Mouse (Mus musculus) midbrain, embryonic 15.5 days (tissue): ENCODE data around the gene Crabp2. TPM values are rescaled to one million over a fixed set of nuclear protein-coding genes. Genes with fewer than 3 reads are reported as not detected.

Experiments used
- ATAC-seq: fragments of 200-750 bp; cut with Nextera tagmentation; replicated peaks from 2 replicates; pipeline ENCODE4 v1.8.0; 2017; ENCODE audit warnings: moderate TSS enrichment
- H3K27ac ChIP-seq: fragments of 300-500 bp; sonication (generic); 2 replicates; pipeline ENCODE4 v1.5.1; 2015; ENCODE audit warnings: mild to moderate bottlenecking, inconsistent platforms
- H3K27me3 ChIP-seq: fragments of 300-500 bp; sonication (generic); replicated peaks from 2 replicates; pipeline ENCODE4 v1.6.1; 2015; ENCODE audit warnings: inconsistent platforms
- H3K36me3 ChIP-seq: fragments of 300-500 bp; sonication (generic); replicated peaks from 2 replicates; pipeline ENCODE4 v1.6.1; 2015; ENCODE audit warnings: inconsistent platforms
- H3K4me1 ChIP-seq: fragments of 300-500 bp; sonication (generic); 2 replicates; pipeline ENCODE4 v1.6.1; 2015; ENCODE audit warnings: inconsistent platforms
- H3K4me2 ChIP-seq: fragments of 300-500 bp; sonication (generic); 2 replicates; pipeline ENCODE4 v1.6.1; 2015; ENCODE audit warnings: inconsistent platforms, mild to moderate bottlenecking, moderate library complexity
- H3K4me3 ChIP-seq: fragments of 300-500 bp; sonication (generic); 2 replicates; pipeline ENCODE4 v1.5.1; 2015; ENCODE audit warnings: mild to moderate bottlenecking, inconsistent platforms
- H3K9ac ChIP-seq: fragments of 300-500 bp; sonication (generic); 2 replicates; pipeline ENCODE4 v1.6.1; 2015; ENCODE audit warnings: mild to moderate bottlenecking, inconsistent platforms
- H3K9me3 ChIP-seq: fragments of 300-500 bp; sonication (generic); 2 replicates; pipeline ENCODE4 v1.6.1; 2016; ENCODE audit warnings: inconsistent platforms
- WGBS: fragments of 180-500 bp; shearing (Covaris S2); methylation state at CpG from one replicate; pipeline ENCODE4 v1.1.7; 2015; ENCODE audit warnings: mixed read lengths; 5-methylcytosine and 5-hydroxymethylcytosine counted together
- polyA plus RNA-seq: library from polyadenylated mRNA; unstranded; fragments of >200 nt; fragmentation: Nextera tagmentation; extraction: Ambion mirVana; gene quantifications from 2 replicates; pipeline ENCODE4 v1.2.1, GENCODE M21; 2015

The Crabp2 gene
- polyA plus RNA-seq, 1 experiment from 2014 or later: 44.8 TPM

- Histone ChIP-seq H3K36me3 (0 out of 2 replicates have a peak, but pooled peaks cover 4% of the 10 kb centered on the region), H3K9ac (peak overlapping the region; percentile 38), H3K4me2 (peak overlapping the region; percentile 64), H3K4me1 (peaks cover 48% of the 10 kb centered on the region), H3K27ac (no peak overlapping the region), H3K4me3 (peak overlapping the region; percentile 33), H3K9me3 (no peaks in the 10 kb centered on the region), H3K27me3 (no peaks in the 10 kb centered on the region)
- 6% methylated on average over 26 of the region's 26 CpGs for WGBS
- ATAC-seq: no peak
These were observed 1.2 kb upstream of the Crabp2 start for GRCm38 (mm10) chr3:87947056-87947810.

- no peak overlapping the region for H3K27ac ChIP-seq
- peak overlapping the region; percentile 64 for H3K4me2 ChIP-seq
- no peaks in the 10 kb centered on the region for H3K27me3 ChIP-seq
- H3K4me1 ChIP-seq: peaks cover 54% of the 10 kb centered on the region
- ATAC-seq: no peak
- H3K36me3 ChIP-seq: 0 out of 2 replicates have a peak, but pooled peaks cover 4% of the 10 kb centered on the region
- under 1% methylated on average over 17 of the region's 17 CpGs for WGBS
- H3K4me3 ChIP-seq: peak overlapping the region; percentile 33
- peak overlapping the region; percentile 38 for H3K9ac ChIP-seq
- no peaks in the 10 kb centered on the region for H3K9me3 ChIP-seq
These were observed 661 bp upstream of the Crabp2 start for GRCm38 (mm10) chr3:87947811-87948199.

GRCm38 (mm10) chr3:87949266-87949954 lies 944 bp downstream of the Crabp2 start:
- WGBS: 9% methylated on average over 16 of the region's 16 CpGs
- no peak overlapping the region for H3K27ac ChIP-seq
- no peak overlapping the region for H3K9ac ChIP-seq
- ATAC-seq: no peak
- H3K4me3 ChIP-seq: peak overlapping the region; percentile 33
- H3K4me1 ChIP-seq: peaks cover 56% of the 10 kb centered on the region
- H3K27me3 ChIP-seq: no peaks in the 10 kb centered on the region
- peak overlapping the region; percentile 64; the same call in 1 of the 2 replicates for H3K4me2 ChIP-seq
- no peaks in the 10 kb centered on the region for H3K36me3 ChIP-seq
- no peaks in the 10 kb centered on the region for H3K9me3 ChIP-seq

- no peak overlapping the region for H3K9ac ChIP-seq
- peak overlapping the region; percentile 64; the same call in 1 of the 2 replicates for H3K4me2 ChIP-seq
These were observed 1.6 kb downstream of the Crabp2 start for GRCm38 (mm10) chr3:87949955-87950515.

GRCm38 (mm10) chr3:87951946-87952345 lies 3.5 kb downstream of the Crabp2 start:
- Histone ChIP-seq H3K27ac (no peak overlapping the region; the same call in 1 of the 2 replicates), H3K4me2 (peak overlapping the region; percentile 34), H3K4me1 (peaks cover 51% of the 10 kb centered on the region), H3K9ac (no peak overlapping the region), H3K4me3 (peak overlapping the region; percentile 8; the same call in 1 of the 2 replicates), H3K9me3 (no peaks in the 10 kb centered on the region), H3K36me3 (no peaks in the 10 kb centered on the region), H3K27me3 (no peaks in the 10 kb centered on the region)
- 16% methylated on average over 12 of the region's 12 CpGs for WGBS
- no peak for ATAC-seq

More at GRCm38 (mm10) chr3:87949955-87950515, 1.6 kb downstream of the Crabp2 start:
- 11% methylated on average over 13 of the region's 13 CpGs for WGBS
- no peaks in the 10 kb centered on the region for H3K36me3 ChIP-seq
- H3K27ac ChIP-seq: no peak overlapping the region
- peak overlapping the region; percentile 12; the same call in 1 of the 2 replicates for H3K4me3 ChIP-seq
- no peaks in the 10 kb centered on the region for H3K9me3 ChIP-seq
- H3K27me3 ChIP-seq: no peaks in the 10 kb centered on the region
- H3K4me1 ChIP-seq: peaks cover 52% of the 10 kb centered on the region
- ATAC-seq: no peak

- 2% methylated on average over 5 of the region's 5 CpGs for WGBS
- H3K27ac ChIP-seq: no peak overlapping the region; the same call in 1 of the 2 replicates
These were observed 4.0 kb downstream of the Crabp2 start for GRCm38 (mm10) chr3:87952440-87952839.

GRCm38 (mm10) chr3:87958056-87958455 lies 9.6 kb downstream of the Crabp2 start:
- Histone ChIP-seq H3K4me3 (no peak overlapping the region), H3K27me3 (no peaks in the 10 kb centered on the region), H3K4me1 (peaks cover 14% of the 10 kb centered on the region), H3K9ac (no peak overlapping the region), H3K36me3 (no peaks in the 10 kb centered on the region), H3K9me3 (no peaks in the 10 kb centered on the region), H3K4me2 (no peak overlapping the region), H3K27ac (no peak overlapping the region)
- WGBS: 14% methylated on average over 1 of the region's 1 CpGs
- ATAC-seq: no peak

More at GRCm38 (mm10) chr3:87952440-87952839, 4.0 kb downstream of the Crabp2 start:
- ATAC-seq: peak; percentile 53; the same call in 1 of the 2 replicates
- Histone ChIP-seq H3K4me3 (peak overlapping the region; percentile 8; the same call in 1 of the 2 replicates), H3K4me2 (peak overlapping the region; percentile 34), H3K27me3 (no peaks in the 10 kb centered on the region), H3K4me1 (peaks cover 46% of the 10 kb centered on the region), H3K9me3 (no peaks in the 10 kb centered on the region), H3K36me3 (no peaks in the 10 kb centered on the region), H3K9ac (no peak overlapping the region)

GRCm38 (mm10) chr3:87958476-87958875 lies 10.0 kb downstream of the Crabp2 start:
- no peak overlapping the region for H3K4me2 ChIP-seq
- no peak overlapping the region for H3K27ac ChIP-seq
- H3K9ac ChIP-seq: no peak overlapping the region
- ATAC-seq: no peak
- H3K4me3 ChIP-seq: no peak overlapping the region
- no peaks in the 10 kb centered on the region for H3K36me3 ChIP-seq
- no peaks in the 10 kb centered on the region for H3K27me3 ChIP-seq
- 27% methylated on average over 4 of the region's 4 CpGs for WGBS
- H3K4me1 ChIP-seq: peaks cover 14% of the 10 kb centered on the region
- no peaks in the 10 kb centered on the region for H3K9me3 ChIP-seq

GRCm38 (mm10) chr3:87958967-87959366 lies 10.5 kb downstream of the Crabp2 start:
- H3K9me3 ChIP-seq: no peaks in the 10 kb centered on the region
- H3K4me2 ChIP-seq: no peak overlapping the region
- no peaks in the 10 kb centered on the region for H3K27me3 ChIP-seq
- no peak overlapping the region for H3K27ac ChIP-seq
- WGBS: 24% methylated on average over 1 of the region's 1 CpGs
- ATAC-seq: no peak
- no peak overlapping the region for H3K4me3 ChIP-seq
- no peaks in the 10 kb centered on the region for H3K36me3 ChIP-seq
- no peak overlapping the region for H3K9ac ChIP-seq
- peaks cover 14% of the 10 kb centered on the region for H3K4me1 ChIP-seq

- H3K4me2 ChIP-seq: no peak overlapping the region
- ATAC-seq: no peak
- H3K9ac ChIP-seq: no peak overlapping the region
- H3K27me3 ChIP-seq: no peaks in the 10 kb centered on the region
- no peak overlapping the region for H3K27ac ChIP-seq
- peaks cover 14% of the 10 kb centered on the region for H3K4me1 ChIP-seq
- 75% methylated on average over 7 of the region's 7 CpGs for WGBS
- H3K4me3 ChIP-seq: no peak overlapping the region
- no peaks in the 10 kb centered on the region for H3K9me3 ChIP-seq
- no peaks in the 10 kb centered on the region for H3K36me3 ChIP-seq
These were observed 10.9 kb downstream of the Crabp2 start for GRCm38 (mm10) chr3:87959371-87959770.

GRCm38 (mm10) chr3:87960191-87960585 lies 11.7 kb downstream of the Crabp2 start:
- WGBS: 5% methylated on average over 10 of the region's 10 CpGs

GRCm38 (mm10) chr3:87960586-87961191 lies 12.2 kb downstream of the Crabp2 start:
- Histone ChIP-seq H3K4me2 (peak overlapping the region; percentile 78), H3K27me3 (no peaks in the 10 kb centered on the region), H3K9ac (peak overlapping the region; percentile 56), H3K9me3 (no peaks in the 10 kb centered on the region), H3K36me3 (no peaks in the 10 kb centered on the region), H3K4me1 (peaks cover 14% of the 10 kb centered on the region), H3K4me3 (peak overlapping the region; percentile 46), H3K27ac (peak overlapping the region; percentile 87)
- peak; percentile 97 for ATAC-seq
- WGBS: under 1% methylated on average over 27 of the region's 27 CpGs

More at GRCm38 (mm10) chr3:87960191-87960585, 11.7 kb downstream of the Crabp2 start:
- Histone ChIP-seq H3K27me3 (no peaks in the 10 kb centered on the region), H3K4me2 (peak overlapping the region; percentile 78), H3K4me1 (peaks cover 14% of the 10 kb centered on the region), H3K4me3 (peak overlapping the region; percentile 46), H3K9me3 (no peaks in the 10 kb centered on the region), H3K27ac (peak overlapping the region; percentile 87), H3K9ac (peak overlapping the region; percentile 56; the same call in 1 of the 2 replicates), H3K36me3 (no peaks in the 10 kb centered on the region)
- ATAC-seq: no peak
